Mouse (Mus musculus) thymus, adult 2 months (tissue): Measurements from ENCODE around the gene Mrps27. TPM values are rescaled to one million over a fixed set of nuclear protein-coding genes. Genes with fewer than 3 reads are reported as not detected.
"Not testable (repeated sequence)": the region's sequence is repeated elsewhere in the genome, so short reads cannot be mapped to it uniquely, and the experiment has no call there.

Experiments used
- DNase-seq: peaks from one replicate; pipeline ENCODE4 v3.0.0; 2021
- H3K27ac ChIP-seq: fragments of 200-500 bp; 2 replicates; pipeline ENCODE4 v1.5.1; 2012; ENCODE audit warnings: low read length, control low read depth; ENCODE audit not compliant: control insufficient read depth, insufficient read depth
- H3K27me3 ChIP-seq: fragments of 200-500 bp; 2 replicates; pipeline ENCODE4 v1.6.1; 2012; ENCODE audit warnings: mild to moderate bottlenecking, low read length, moderate library complexity, mixed read lengths; ENCODE audit not compliant: control insufficient read depth, insufficient read depth
- H3K36me3 ChIP-seq: fragments of 200-500 bp; 2 replicates; pipeline ENCODE4 v1.6.1; 2012; ENCODE audit warnings: mild to moderate bottlenecking, low read length, moderate library complexity; ENCODE audit not compliant: control insufficient read depth, insufficient read depth
- H3K4me1 ChIP-seq: fragments of 200-500 bp; replicated peaks from 2 replicates; pipeline ENCODE4 v1.6.1; 2012; ENCODE audit warnings: low read length; ENCODE audit not compliant: control insufficient read depth, insufficient read depth
- H3K4me3 ChIP-seq: fragments of 200-500 bp; 2 replicates; pipeline ENCODE4 v1.5.1; 2012; ENCODE audit warnings: mild to moderate bottlenecking, low read length, control low read depth, moderate library complexity; ENCODE audit not compliant: control insufficient read depth, insufficient read depth
- CTCF ChIP-seq: fragments of 200-500 bp; IDR thresholded peaks from 2 replicates; pipeline ENCODE4 v1.5.1; 2012; ENCODE audit warnings: mild to moderate bottlenecking, control low read depth, low read length, moderate library complexity, borderline replicate concordance; ENCODE audit not compliant: control insufficient read depth, poor library complexity, insufficient read depth; ENCODE audit errors: extremely low read depth
- POLR2A ChIP-seq: fragments of 200-500 bp; IDR thresholded peaks from 2 replicates; pipeline ENCODE4 v1.6.1; 2012; ENCODE audit warnings: mild to moderate bottlenecking, low read length, control low read depth, moderate library complexity; ENCODE audit not compliant: control insufficient read depth, poor library complexity, insufficient read depth; ENCODE audit errors: extremely low read depth
- WGBS: fragments of 180-500 bp; shearing (Covaris S2); methylation state at CpG from one replicate; pipeline ENCODE4 v1.1.7; 2018; 5-methylcytosine and 5-hydroxymethylcytosine counted together
- polyA plus RNA-seq: library from polyadenylated mRNA; depleted of rRNA; stranded (reverse); fragments of >200 nt; gene quantifications from 2 replicates; pipeline ENCODE4 v1.2.3, GENCODE M21; 2012

Mrps27 gene
- polyA plus RNA-seq, 1 experiment = 12.7 TPM

GRCm38 (mm10) chr13:99320453-99320852 is 24.1 kb upstream of the Mrps27 start:
- no peak for TF ChIP-seq CTCF
- no peak for TF ChIP-seq POLR2A
- no peaks in the 10 kb centered on the region; the same call in 1 of the 2 replicates for H3K27me3 ChIP-seq
- DNase-seq = no peak
- 97% methylated on average over 7 of the region's 7 CpGs for WGBS
- no peaks in the 10 kb centered on the region for H3K4me1 ChIP-seq
- H3K36me3 ChIP-seq = peaks cover 26% of the 10 kb centered on the region
- H3K4me3 ChIP-seq = no peak overlapping the region
- H3K27ac ChIP-seq = no peak overlapping the region

GRCm38 (mm10) chr13:99322915-99323314 is 21.7 kb upstream of the Mrps27 start:
- 97% methylated on average over 13 of the region's 13 CpGs for WGBS
- not testable (repeated sequence) for H3K4me3 ChIP-seq, H3K27ac ChIP-seq, H3K27me3 ChIP-seq, H3K4me1 ChIP-seq, DNase-seq
- peaks cover 51% of the 10 kb centered on the region for H3K36me3 ChIP-seq

GRCm38 (mm10) chr13:99323632-99324336 is 20.8 kb upstream of the Mrps27 start:
- H3K27me3 ChIP-seq = no peaks in the 10 kb centered on the region
- H3K4me1 ChIP-seq = no peaks in the 10 kb centered on the region
- no peak overlapping the region for H3K27ac ChIP-seq
- DNase-seq = no peak
- no peak overlapping the region for H3K4me3 ChIP-seq
- H3K36me3 ChIP-seq = peaks cover 51% of the 10 kb centered on the region
- 81% methylated on average over 7 of the region's 7 CpGs for WGBS
- TF ChIP-seq CTCF (no peak), POLR2A (no peak)

- H3K4me1 ChIP-seq, DNase-seq, H3K4me3 ChIP-seq, H3K27me3 ChIP-seq, H3K27ac ChIP-seq: not testable (repeated sequence)
- WGBS = 97% methylated on average over 8 of the region's 8 CpGs
- peaks cover 48% of the 10 kb centered on the region for H3K36me3 ChIP-seq
Measured at GRCm38 (mm10) chr13:99324337-99324685, 20.3 kb upstream of the Mrps27 start.

- 96% methylated on average over 4 of the region's 4 CpGs for WGBS
- Histone ChIP-seq H3K4me1 (no peaks in the 10 kb centered on the region), H3K27ac (no peak overlapping the region), H3K36me3 (peaks cover 73% of the 10 kb centered on the region), H3K4me3 (no peak overlapping the region), H3K27me3 (no peaks in the 10 kb centered on the region)
- DNase-seq = no peak
- TF ChIP-seq CTCF = no peak
- TF ChIP-seq POLR2A = no peak
Measured at GRCm38 (mm10) chr13:99331255-99331654, 13.3 kb upstream of the Mrps27 start.

GRCm38 (mm10) chr13:99337510-99337909 is 7.1 kb upstream of the Mrps27 start:
- 35% methylated on average over 6 of the region's 6 CpGs for WGBS
- TF ChIP-seq POLR2A (no peak), CTCF (no peak)
- DNase-seq = no peak
- Histone ChIP-seq H3K4me3 (no peak overlapping the region), H3K4me1 (no peaks in the 10 kb centered on the region), H3K27me3 (no peaks in the 10 kb centered on the region), H3K27ac (no peak overlapping the region), H3K36me3 (peaks cover 59% of the 10 kb centered on the region)

- Histone ChIP-seq H3K27ac (no peak overlapping the region), H3K27me3 (no peaks in the 10 kb centered on the region), H3K4me1 (no peaks in the 10 kb centered on the region), H3K36me3 (peaks cover 28% of the 10 kb centered on the region), H3K4me3 (no peak overlapping the region)
- no peak for DNase-seq
- no peak for TF ChIP-seq POLR2A
- 95% methylated on average over 6 of the region's 6 CpGs for WGBS
Measured at GRCm38 (mm10) chr13:99341504-99341903, 3.1 kb upstream of the Mrps27 start.
